Mouse (Mus musculus) erythroblast, embryonic 14.5 days (primary cell): Measurements from ENCODE around the gene Lalba.

Source experiments
- GATA1 ChIP-seq: IDR thresholded peaks from 2 replicates; pipeline ENCODE4 v1.6.1; 2012; ENCODE audit warnings: low read length, inconsistent platforms, mixed read lengths
- TAL1 ChIP-seq: IDR thresholded peaks from 3 replicates; pipeline ENCODE4 v1.6.1; 2012; ENCODE audit warnings: low read length, inconsistent platforms, mixed read lengths

DNA sequence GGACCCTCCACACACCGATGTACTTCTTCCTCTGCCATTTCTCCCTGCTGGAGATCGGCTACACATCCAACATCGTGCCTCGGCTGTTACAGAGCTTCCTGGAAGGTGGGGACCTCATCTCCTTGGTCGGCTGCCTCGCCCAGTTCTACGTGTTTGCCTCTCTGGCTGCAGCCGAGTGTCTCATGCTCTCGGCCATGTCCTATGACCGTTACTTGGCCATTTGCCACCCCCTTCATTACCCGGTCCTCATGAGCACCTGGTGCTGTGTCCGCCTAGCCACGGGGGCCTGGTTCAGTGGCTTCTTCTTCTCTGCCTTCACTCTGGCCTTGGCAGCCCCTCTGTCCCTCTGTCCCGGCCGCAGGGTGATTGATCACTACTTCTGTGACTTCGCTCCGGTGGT lies 15.1 kb upstream of the Lalba start:
- TF ChIP-seq GATA1 (no peak), TAL1 (no peak)
